Mouse (Mus musculus): ENCODE results near the gene Fga.

Gene Fga

DNA sequence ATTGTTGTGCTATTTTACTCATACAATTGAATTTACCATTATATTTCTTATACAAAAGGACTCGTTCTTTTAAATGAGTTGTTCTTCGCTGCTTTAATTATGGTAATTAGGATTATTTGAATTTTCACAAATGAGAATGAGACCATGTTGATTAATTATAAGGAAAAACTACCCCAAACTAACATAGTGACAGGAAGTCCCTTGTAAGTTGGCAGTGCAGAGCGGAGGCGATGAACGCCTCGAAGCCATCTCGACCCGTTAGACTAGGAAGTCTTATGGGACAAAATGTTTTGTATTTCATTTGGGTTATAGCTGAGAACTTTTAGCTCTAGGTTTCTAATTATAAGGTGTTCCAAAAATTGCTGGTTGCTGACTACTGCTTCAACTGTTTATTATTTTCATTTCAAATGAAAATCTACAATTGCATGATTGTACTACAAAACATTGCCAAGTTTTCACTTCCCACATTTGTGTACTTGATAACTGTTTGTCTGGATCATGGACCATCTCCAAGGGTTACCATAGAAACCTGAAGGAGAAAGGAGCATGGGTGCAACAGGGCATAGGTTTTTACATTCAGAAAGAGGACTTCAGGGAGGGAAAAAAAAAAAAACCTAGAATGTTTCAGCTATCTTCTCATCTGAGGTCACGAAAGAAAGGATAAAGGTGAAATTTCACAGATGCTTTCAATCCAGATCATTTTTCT, 1.8 kb downstream of the Fga start:
- no peak for DNase-seq (ENCODE audit: low read depth in 1 of 2, low spot score in 2 of 2)

DNA sequence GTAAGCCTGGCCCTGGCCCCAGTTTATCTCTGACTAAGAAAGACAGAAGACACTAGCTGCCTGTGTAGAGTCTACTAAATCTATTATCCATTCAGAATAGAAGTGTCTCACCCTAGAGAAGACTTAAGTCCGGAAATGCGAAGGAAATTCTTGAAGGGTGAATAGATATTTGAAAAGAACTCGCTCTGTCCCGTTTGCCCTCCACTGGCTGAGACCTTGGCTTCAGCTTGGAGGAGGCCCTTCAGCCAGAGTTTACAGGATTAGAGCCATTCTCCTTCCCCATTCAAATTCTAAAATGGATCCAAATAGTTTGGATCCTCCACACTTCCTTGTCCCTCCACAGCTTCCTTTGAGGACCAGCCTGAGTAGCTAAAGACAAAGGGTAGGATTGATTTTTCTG, 4.5 kb downstream of the Fga start:
- DNase-seq (ENCODE audit: low read depth in 1 of 2, low spot score in 2 of 2), result no peak

DNA sequence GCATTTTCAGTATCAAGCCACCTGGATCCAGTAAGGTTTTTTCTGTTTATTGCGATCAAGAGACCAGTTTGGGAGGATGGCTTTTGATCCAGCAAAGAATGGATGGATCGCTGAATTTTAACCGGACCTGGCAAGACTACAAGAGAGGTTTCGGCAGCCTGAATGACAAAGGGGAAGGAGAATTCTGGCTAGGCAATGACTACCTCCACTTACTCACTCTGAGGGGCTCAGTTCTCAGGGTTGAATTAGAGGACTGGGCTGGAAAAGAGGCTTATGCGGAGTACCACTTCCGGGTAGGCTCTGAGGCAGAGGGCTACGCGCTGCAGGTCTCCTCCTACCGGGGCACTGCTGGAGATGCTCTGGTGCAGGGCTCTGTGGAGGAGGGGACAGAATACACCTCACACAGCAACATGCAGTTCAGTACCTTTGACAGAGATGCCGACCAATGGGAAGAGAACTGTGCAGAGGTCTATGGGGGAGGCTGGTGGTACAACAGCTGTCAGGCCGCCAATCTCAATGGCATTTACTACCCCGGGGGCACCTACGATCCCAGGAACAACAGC, 7.0 kb downstream of the Fga start:
- DNase-seq (ENCODE audit: low read depth in 1 of 2, low spot score in 2 of 2), result no peak

DNA sequence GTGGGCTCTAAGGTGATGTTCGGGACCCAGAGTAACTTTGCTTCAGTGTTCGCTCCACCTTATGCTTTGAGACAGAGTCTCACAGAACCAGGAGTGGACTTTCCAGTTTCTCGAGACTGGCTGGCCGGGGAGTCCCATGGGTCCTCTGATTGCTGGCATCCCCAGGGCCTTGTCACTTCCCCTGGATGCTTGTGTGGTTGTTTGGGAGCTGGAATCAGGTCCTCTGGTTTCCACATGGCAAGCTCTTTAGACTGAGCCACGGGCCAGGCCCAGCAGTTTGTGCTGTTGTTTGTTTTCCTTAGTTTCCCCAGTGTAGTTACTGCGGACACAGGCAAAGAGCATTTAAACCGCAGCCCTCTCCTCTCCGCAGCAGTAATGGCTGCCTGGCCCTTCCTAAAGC, 7.9 kb downstream of the Fga start:
- DNase-seq (ENCODE audit: low read depth in 1 of 2, low spot score in 2 of 2), result no peak

DNA sequence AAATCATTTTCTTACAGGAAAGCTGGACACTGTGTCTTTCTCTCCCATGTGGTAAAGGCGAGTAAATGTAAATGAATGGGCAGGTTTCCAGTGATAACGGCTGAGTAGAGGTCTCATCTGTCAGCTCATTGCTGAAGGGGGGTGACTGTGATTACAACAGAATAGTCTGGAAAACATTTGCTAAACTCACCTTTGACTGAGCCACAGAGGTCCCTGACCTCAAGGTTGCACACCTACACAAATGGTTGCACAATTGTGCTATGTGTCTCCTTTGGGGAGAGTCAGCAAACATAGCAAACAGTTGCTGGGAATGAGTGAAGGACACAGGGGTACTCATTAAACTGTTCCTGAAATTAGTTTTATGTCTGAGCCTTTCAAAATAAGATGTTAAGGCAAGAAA, 13.0 kb downstream of the Fga start:
- DNase-seq (ENCODE audit: low read depth in 1 of 2, low spot score in 2 of 2), result no peak

DNA sequence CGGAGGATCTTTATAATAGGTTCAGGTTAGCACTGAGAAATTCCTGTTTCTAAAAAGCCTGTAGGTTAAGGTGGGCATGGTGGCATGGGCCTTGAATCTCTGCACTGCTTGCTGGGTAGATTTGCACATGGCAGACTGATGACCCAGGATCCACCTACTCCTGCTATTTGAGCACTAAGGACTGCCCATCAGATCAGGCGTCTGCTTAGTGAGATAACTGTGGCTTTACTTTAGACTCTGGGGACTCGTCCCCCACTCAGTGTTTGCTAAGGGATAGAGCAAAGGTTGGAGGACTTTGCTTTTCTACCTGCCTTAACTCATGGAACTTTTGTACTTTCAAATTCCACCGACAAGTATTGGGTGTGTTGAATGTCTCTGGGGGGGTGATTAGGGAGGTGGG, 13.8 kb downstream of the Fga start:
- DNase-seq (ENCODE audit: low read depth in 1 of 2, low spot score in 2 of 2), result no peak

DNA sequence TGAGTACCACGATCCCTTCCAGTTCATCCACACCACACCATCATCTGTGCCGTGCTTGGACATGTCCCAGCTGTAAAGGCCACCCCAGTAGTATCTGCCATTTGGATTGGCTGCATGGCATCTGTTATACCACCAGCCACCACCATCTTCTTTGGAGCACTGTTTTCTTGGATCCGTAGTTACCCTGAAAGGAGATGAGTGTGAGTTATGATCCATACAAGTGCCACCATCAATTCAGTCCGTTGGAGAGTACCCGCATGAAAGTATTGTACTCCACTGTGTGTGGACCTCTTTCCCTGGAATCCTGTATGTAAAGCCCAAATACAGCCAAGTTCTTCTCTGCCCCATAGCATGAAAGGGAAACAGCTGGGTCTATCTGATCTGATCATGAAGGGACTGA, 16.6 kb downstream of the Fga start:
- DNase-seq (ENCODE audit: low read depth in 1 of 2, low spot score in 2 of 2), result no peak

DNA sequence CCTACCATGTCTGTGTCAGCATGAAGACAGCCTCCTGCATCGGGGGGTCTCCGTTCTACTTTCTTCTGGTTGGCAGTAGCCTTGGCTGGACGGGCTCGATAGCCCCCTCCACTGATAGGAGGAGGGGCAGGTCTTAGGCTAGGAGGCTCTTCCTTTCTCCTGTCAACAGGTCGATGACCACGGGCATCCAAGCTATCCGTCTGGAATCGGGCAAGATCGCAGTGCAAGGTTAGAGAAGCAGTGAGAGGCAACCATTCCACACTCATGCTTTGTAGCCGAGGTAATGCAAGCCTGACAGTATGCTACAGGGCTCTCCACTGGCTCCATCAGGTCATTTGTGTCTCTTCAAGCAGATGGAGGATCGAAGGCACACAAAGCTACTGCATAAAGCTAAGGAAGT, 20.8 kb downstream of the Fga start:
- DNase-seq (ENCODE audit: low read depth in 1 of 2, low spot score in 2 of 2), result no peak

DNA sequence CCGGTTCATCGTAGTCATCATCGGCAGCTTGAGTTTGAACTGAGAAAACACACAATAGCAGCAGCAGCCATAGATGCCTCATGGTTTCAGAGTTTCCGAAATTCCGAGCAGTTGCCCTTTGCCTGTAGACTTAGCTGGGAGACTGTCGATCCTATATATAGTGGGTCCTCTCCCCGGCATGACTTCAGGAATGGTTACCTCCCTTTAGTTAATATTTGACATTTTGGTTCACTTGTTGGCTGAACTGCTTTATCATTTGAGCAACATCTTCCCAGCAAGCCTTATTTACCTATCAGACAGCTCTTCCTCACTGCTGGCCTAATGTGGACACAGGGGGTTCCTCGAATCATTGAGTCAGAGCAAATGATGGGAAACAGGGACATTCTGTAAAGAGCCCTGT, 23.8 kb downstream of the Fga start, which contains the start of gene Fgb:
Gene Fgb, minus strand, starts transcription at position 184 of the 400 bp plus-strand sequence.
- DNase-seq (ENCODE audit: low read depth in 1 of 2, low spot score in 2 of 2), result no peak

DNA sequence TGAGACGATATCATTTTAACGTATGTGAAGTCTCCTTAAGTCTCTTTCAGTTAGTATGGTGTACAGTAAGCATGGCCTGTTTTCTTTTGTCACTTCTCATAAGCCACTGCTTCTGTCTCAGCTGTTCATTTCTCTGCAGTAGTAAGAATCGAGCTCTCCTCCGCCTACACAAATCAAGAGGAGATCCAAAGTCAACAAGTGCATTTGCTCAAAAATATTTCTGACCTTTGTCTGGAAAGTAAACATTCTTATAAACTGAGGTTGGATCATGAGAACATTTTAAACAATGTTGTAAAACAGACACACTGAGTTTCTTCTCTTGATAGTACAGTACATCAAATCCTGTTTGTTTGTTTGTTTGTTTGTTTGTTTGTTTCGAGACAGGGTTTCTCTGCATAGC, 24.8 kb downstream of the Fga start:
- DNase-seq (ENCODE audit: low read depth in 1 of 2, low spot score in 2 of 2), result no peak

DNA sequence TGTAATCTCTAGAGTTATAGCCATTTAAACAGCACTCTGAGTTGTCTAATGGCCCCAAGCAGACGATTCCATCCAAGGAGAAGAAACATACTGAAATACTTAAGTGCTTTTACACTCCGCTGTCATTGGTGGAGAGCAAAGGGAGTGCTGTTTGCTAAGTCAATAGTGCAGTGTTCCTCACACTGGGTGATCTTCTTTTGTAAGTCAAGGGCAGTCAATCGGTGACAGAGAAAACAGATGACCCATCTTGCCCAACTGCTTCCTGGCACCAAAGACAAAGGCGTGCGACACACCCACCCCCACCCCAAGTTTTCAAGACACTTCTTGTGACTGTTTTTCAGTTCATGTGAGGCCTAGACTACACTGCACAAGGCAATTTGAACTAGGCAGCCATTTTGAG, 26.2 kb downstream of the Fga start:
- DNase-seq (ENCODE audit: low read depth in 1 of 2, low spot score in 2 of 2), result no peak

DNA sequence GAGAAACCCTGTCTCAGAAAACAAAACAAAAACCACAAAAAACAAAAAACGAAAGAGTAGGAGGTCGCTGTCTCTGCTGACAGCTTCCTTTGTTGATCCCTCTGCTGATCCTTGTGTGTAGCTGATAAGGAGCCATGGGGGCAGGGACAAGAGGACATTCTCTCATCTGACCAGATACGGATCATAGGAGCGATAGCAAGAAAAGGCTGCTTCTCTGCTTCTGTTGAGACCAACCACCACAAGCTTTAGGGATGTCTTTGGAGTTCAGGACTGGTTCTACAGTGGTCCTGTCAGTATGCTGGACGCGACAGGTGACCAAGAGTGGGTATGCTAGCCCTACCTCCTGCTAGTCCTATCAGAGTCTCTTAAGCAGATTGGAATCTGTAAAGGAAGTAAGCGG, 27.2 kb downstream of the Fga start:
- no peak for DNase-seq (ENCODE audit: low read depth in 1 of 2, low spot score in 2 of 2)

DNA sequence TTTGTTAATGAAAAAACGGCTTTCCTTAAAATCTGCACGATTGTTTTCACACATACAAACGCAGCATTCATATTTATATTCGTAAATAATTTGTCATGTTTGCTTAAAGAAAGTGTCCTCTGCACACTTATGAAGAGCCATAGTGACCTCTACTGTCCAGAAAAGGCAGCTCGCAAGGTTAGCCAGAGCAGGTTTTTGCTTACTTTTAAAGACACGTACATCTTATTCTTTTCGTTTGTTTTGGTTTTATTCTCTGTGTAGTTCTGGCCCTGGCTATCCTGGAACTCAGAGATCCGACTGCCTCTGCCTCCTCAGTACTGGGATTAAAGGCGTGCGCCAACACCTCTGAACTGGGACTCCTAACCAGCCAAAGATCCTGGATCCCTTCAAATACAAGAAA, 27.9 kb downstream of the Fga start:
- no peak for DNase-seq (ENCODE audit: low read depth in 1 of 2, low spot score in 2 of 2)

DNA sequence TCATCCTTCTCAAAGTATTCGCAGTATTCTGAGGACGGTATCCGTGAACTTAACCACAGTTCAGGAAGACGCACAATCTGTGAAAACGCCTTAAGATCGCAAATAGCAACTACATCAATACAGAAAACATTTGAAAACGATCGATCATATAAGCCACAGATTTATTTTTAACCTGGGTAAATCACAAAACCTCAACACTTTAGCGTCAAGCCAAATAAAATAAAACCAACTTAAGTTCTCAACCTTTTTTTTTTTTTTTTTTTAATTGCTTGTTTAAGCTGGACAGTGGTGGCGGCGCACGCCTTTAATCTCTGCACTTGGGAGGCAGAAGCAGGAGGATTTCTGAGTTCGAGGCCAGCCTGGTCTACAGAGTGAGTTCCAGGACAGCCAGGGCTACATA, 28.9 kb downstream of the Fga start:
- DNase-seq (ENCODE audit: low read depth in 1 of 2, low spot score in 2 of 2), result no peak

DNA sequence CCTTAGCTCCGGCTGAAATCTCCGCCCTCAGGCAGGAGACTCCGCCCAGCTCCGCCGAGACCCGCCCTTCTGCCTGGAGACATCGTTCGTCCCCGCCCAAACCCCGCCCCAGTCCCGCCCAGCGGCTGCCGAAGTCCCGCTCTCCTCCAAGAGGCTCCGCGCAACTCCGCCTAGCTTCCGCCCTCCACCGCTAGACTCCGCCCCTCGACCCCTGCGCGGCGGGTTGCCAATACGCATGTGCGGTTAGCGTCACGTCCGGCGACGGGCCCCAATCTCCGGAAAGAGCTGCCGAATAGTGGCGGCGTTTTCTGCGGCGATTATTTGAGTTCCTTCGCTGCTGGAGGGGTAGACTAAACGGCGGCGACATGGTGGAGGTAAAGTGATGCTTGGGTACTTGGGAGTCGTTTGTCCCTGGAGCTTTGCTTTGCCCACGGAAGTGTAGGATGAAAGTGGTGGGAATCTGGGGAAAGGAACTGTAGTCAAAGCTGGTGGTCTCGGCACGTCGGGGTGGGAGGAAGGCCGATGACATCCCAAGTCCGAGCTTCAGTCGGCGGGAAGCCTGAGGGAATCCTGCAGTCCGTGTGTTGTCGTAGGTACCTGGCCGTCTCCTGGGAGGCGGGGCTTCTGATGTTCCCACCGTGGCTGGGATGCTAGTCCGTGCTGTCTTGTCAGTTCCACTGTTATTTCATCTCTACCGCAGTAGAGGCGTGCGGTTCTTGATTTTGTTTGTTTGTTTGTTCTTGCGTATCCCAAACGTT, 29.6 kb downstream of the Fga start, which contains the start of gene Plrg1:
Gene Plrg1, plus strand, starts transcription at position 242 of the 758 bp plus-strand sequence.
- DNase-seq (ENCODE audit: low read depth in 1 of 2, low spot score in 2 of 2), result peak; percentile 95 to 99

DNA sequence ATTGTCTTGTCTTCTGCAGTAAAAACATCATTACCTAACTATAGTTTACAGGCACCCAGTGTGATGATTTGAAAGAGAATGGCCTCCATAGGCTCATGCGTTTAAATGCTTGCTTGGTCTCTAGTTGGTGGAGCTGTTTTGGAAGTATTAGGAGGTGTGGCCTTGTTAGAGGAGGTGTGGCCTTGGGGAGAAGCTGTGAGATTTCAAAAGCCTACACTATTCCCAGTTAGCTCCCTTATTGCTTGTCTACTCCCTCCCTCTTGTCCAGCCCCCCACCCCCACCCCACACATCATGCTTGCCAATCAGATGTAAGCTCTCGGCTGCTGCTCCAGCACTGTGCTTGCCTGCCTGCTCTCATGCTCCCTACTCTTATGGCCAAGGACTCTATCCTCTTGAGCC, 31.2 kb downstream of the Fga start:
- DNase-seq (ENCODE audit: low read depth in 1 of 2, low spot score in 2 of 2), result no peak

DNA sequence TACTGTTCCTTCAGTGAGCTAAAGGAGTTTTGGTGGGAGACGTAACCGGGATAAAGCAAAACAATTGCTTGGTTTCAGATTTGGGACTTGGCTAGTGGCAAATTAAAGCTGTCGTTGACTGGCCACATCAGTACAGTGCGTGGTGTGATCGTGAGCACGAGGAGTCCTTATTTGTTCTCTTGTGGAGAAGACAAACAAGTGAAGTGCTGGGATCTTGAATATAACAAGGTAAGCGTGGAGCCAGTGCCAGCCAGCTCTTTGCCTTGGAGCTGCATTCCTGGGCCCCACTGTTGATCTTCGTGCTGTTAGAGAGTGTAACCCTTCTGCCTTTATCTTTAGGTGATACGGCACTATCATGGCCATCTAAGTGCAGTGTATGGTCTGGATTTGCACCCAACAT, 42.0 kb downstream of the Fga start:
- no peak for DNase-seq (ENCODE audit: low read depth in 1 of 2, low spot score in 2 of 2)

DNA sequence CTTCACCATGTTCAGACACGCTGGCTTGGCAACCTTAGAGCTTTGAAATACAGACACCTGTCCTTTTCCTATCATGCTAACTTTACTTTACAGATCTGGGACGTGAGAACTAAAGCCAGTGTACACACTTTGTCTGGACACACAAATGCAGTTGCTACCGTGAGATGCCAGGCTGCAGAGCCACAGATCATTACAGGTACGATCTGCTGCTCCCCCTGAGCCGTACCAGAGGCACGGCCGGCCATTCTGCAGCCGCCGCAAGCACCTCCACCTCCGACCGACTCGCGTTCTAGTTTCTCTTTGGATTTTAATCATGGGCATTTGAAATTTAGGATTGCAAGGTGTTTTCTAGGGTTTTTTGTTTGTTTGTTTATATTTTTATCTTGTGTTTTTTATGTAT, 43.0 kb downstream of the Fga start:
- no peak for DNase-seq (ENCODE audit: low read depth in 1 of 2, low spot score in 2 of 2)

DNA sequence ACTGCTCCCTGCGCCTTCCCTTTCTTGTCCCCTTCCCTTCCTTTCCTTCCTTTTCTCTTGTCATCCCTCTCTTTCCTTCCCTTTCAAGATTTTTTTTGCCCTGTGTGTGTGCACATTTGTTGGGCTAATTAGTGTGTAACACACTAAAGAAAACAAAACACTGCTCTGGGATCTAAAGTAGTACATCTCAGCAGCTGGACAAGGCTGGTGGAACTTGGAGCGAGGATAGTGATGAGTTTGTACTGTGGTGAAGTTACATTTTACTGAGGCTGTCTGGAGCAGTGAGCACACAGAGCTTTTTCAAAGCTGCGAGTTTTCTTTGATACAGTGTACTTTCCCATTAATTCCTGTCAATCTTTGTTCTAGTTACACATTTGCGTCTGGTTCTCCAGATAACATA, 44.4 kb downstream of the Fga start:
- no peak for DNase-seq (ENCODE audit: low read depth in 1 of 2, low spot score in 2 of 2)

DNA sequence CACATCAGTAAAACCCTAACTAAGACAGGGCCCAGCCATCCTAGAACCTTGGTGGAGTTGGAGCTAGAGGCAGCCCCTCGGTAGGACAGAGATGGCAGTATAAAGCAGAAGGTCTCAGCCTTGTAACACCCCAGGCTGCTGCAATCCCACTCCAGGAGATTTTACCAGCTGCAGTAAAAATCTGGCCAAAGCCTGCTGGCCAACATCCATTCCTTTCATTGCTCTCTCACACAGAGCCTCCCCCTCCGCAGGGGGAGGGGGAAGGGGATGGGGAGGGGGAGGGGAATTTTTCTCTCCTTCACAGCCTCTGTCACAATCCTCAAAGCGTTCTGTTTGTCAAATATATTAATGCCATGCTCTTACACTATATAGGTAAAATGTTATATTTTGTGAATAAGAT, 50.7 kb downstream of the Fga start:
- DNase-seq (ENCODE audit: low read depth in 1 of 2, low spot score in 2 of 2), result no peak

DNA sequence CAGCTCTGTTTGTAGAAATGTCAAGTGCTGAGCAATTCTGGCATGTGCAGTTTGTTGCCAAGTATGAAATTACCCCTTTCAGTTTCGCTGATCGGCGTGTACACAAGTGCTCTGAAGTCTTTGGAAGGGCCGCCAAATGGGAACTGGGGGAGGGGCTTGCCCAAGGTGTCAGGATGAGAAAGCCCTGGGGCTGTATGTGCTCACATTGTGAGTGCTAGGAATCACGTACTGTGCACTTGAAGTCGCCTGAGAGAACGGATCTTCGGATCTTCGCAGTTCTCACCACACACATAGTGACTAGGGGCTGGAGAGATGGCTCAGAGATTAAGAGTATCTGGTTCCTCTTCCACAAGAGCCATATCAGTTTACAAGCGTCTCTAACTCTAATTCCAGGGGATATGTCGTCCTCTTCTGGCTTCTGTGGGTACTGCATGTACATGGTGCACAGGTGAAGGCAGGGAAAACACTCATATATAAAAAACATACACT, 54.7 kb downstream of the Fga start:
- peak; percentile 3 to 6 for DNase-seq (ENCODE audit: low read depth in 1 of 2, low spot score in 2 of 2)

All from monocyte, adult 2 months (primary cell).